Mouse (Mus musculus): ENCODE measurements around the gene BC016579. TPM values are rescaled to one million over a fixed set of nuclear protein-coding genes. Genes with fewer than 3 reads are reported as not detected.

The BC016579 gene
- polyA plus RNA-seq, 1 experiment, result not detected

GRCm38 (mm10) chr16:45676462-45676861 is 22.6 kb upstream of the BC016579 start:
- TF ChIP-seq TAL1 (IDR thresholded peaks at IDR 0.05; ENCODE audit: low read length), result no peak
- TF ChIP-seq GATA1 (IDR thresholded peaks at IDR 0.05; ENCODE audit: low read length), result no peak
- H3K9me3 ChIP-seq (ENCODE audit: control insufficient read depth, low read length), result no peaks in the 10 kb centered on the region
- no peak overlapping the region for H3K4me3 ChIP-seq (replicated peaks)
- no peaks in the 10 kb centered on the region for H3K36me3 ChIP-seq (ENCODE audit: control insufficient read depth)
- H3K27me3 ChIP-seq (ENCODE audit: control insufficient read depth), result no peaks in the 10 kb centered on the region
- no peaks in the 10 kb centered on the region for H3K4me1 ChIP-seq (ENCODE audit: control insufficient read depth)

- no peak for TF ChIP-seq TAL1 (IDR thresholded peaks at IDR 0.05; ENCODE audit: low read length)
- TF ChIP-seq GATA1 (IDR thresholded peaks at IDR 0.05; ENCODE audit: low read length), result no peak
- H3K27me3 ChIP-seq (ENCODE audit: control insufficient read depth), result no peaks in the 10 kb centered on the region
- no peaks in the 10 kb centered on the region for H3K36me3 ChIP-seq (ENCODE audit: control insufficient read depth)
- H3K9me3 ChIP-seq (ENCODE audit: control insufficient read depth, low read length), result no peaks in the 10 kb centered on the region
- no peaks in the 10 kb centered on the region; the same call in 1 of the 2 replicates for H3K4me1 ChIP-seq (ENCODE audit: control insufficient read depth)
- H3K4me3 ChIP-seq (replicated peaks), result no peak overlapping the region
Measured at GRCm38 (mm10) chr16:45670005-45670404, 16.1 kb upstream of the BC016579 start.

- Histone ChIP-seq H3K4me3 (replicated peaks) (no peak overlapping the region), H3K9me3 (ENCODE audit: control insufficient read depth, low read length) (no peaks in the 10 kb centered on the region), H3K36me3 (ENCODE audit: control insufficient read depth) (no peaks in the 10 kb centered on the region), H3K4me1 (ENCODE audit: control insufficient read depth) (no peaks in the 10 kb centered on the region; the same call in 1 of the 2 replicates), H3K27me3 (ENCODE audit: control insufficient read depth) (no peaks in the 10 kb centered on the region)
- TF ChIP-seq TAL1 (IDR thresholded peaks at IDR 0.05; ENCODE audit: low read length) (no peak), GATA1 (IDR thresholded peaks at IDR 0.05; ENCODE audit: low read length) (no peak)
Measured at GRCm38 (mm10) chr16:45668178-45668577, 14.3 kb upstream of the BC016579 start.

- no peaks in the 10 kb centered on the region; the same call in 1 of the 2 replicates for H3K4me1 ChIP-seq (ENCODE audit: control insufficient read depth)
- TF ChIP-seq TAL1 (IDR thresholded peaks at IDR 0.05; ENCODE audit: low read length), result no peak
Measured at GRCm38 (mm10) chr16:45666136-45666535, 12.3 kb upstream of the BC016579 start.

GRCm38 (mm10) chr16:45662381-45662780 is 8.5 kb upstream of the BC016579 start:
- Histone ChIP-seq H3K36me3 (ENCODE audit: control insufficient read depth) (no peaks in the 10 kb centered on the region), H3K9me3 (ENCODE audit: control insufficient read depth, low read length) (no peaks in the 10 kb centered on the region), H3K4me3 (replicated peaks) (no peak overlapping the region), H3K4me1 (ENCODE audit: control insufficient read depth) (peaks cover 5% of the 10 kb centered on the region), H3K27me3 (ENCODE audit: control insufficient read depth) (no peaks in the 10 kb centered on the region)
- TF ChIP-seq TAL1 (IDR thresholded peaks at IDR 0.05; ENCODE audit: low read length) (no peak), GATA1 (IDR thresholded peaks at IDR 0.05; ENCODE audit: low read length) (no peak)

More at GRCm38 (mm10) chr16:45666136-45666535, 12.3 kb upstream of the BC016579 start:
- Histone ChIP-seq H3K36me3 (ENCODE audit: control insufficient read depth) (no peaks in the 10 kb centered on the region), H3K4me3 (replicated peaks) (no peak overlapping the region), H3K9me3 (ENCODE audit: control insufficient read depth, low read length) (no peaks in the 10 kb centered on the region), H3K27me3 (ENCODE audit: control insufficient read depth) (no peaks in the 10 kb centered on the region)

- Histone ChIP-seq H3K36me3 (ENCODE audit: control insufficient read depth) (no peaks in the 10 kb centered on the region), H3K9me3 (ENCODE audit: control insufficient read depth, low read length) (no peaks in the 10 kb centered on the region), H3K4me3 (replicated peaks) (no peak overlapping the region), H3K27me3 (ENCODE audit: control insufficient read depth) (no peaks in the 10 kb centered on the region), H3K4me1 (ENCODE audit: control insufficient read depth) (peaks cover 5% of the 10 kb centered on the region)
- no peak for TF ChIP-seq TAL1 (IDR thresholded peaks at IDR 0.05; ENCODE audit: low read length)
- no peak for TF ChIP-seq GATA1 (IDR thresholded peaks at IDR 0.05; ENCODE audit: low read length)
Measured at GRCm38 (mm10) chr16:45659596-45659995, 5.7 kb upstream of the BC016579 start.

- Histone ChIP-seq H3K4me3 (replicated peaks) (no peak overlapping the region), H3K36me3 (ENCODE audit: control insufficient read depth) (no peaks in the 10 kb centered on the region), H3K9me3 (ENCODE audit: control insufficient read depth, low read length) (no peaks in the 10 kb centered on the region), H3K27me3 (ENCODE audit: control insufficient read depth) (peaks cover 5% of the 10 kb centered on the region), H3K4me1 (ENCODE audit: control insufficient read depth) (peaks cover 11% of the 10 kb centered on the region)
- TF ChIP-seq TAL1 (IDR thresholded peaks at IDR 0.05; ENCODE audit: low read length) (no peak), GATA1 (IDR thresholded peaks at IDR 0.05; ENCODE audit: low read length) (no peak)
Measured at GRCm38 (mm10) chr16:45658248-45658647, 4.4 kb upstream of the BC016579 start.

- Histone ChIP-seq H3K4me3 (replicated peaks) (no peak overlapping the region), H3K4me1 (ENCODE audit: control insufficient read depth) (peaks cover 11% of the 10 kb centered on the region), H3K9me3 (ENCODE audit: control insufficient read depth, low read length) (no peaks in the 10 kb centered on the region), H3K27me3 (ENCODE audit: control insufficient read depth) (peaks cover 5% of the 10 kb centered on the region), H3K36me3 (ENCODE audit: control insufficient read depth) (no peaks in the 10 kb centered on the region)
- TF ChIP-seq TAL1 (IDR thresholded peaks at IDR 0.05; ENCODE audit: low read length) (no peak), GATA1 (IDR thresholded peaks at IDR 0.05; ENCODE audit: low read length) (no peak)
Measured at GRCm38 (mm10) chr16:45657574-45658159, 3.8 kb upstream of the BC016579 start.

- Histone ChIP-seq H3K27me3 (ENCODE audit: control insufficient read depth) (peaks cover 5% of the 10 kb centered on the region), H3K36me3 (ENCODE audit: control insufficient read depth) (no peaks in the 10 kb centered on the region), H3K4me3 (replicated peaks) (no peak overlapping the region), H3K4me1 (ENCODE audit: control insufficient read depth) (peaks cover 11% of the 10 kb centered on the region), H3K9me3 (ENCODE audit: control insufficient read depth, low read length) (no peaks in the 10 kb centered on the region)
- TF ChIP-seq TAL1 (IDR thresholded peaks at IDR 0.05; ENCODE audit: low read length) (no peak), GATA1 (IDR thresholded peaks at IDR 0.05; ENCODE audit: low read length) (no peak)
Measured at GRCm38 (mm10) chr16:45654465-45654864, 597 bp upstream of the BC016579 start.

Measured in erythroblast, embryonic 14.5 days (primary cell).